Mouse (Mus musculus): ENCODE data around the gene Tsc22d3.

- no peak for TF ChIP-seq GATA1 (IDR thresholded peaks at IDR 0.05; ENCODE audit: low read length)
- TF ChIP-seq TAL1 (IDR thresholded peaks at IDR 0.05; ENCODE audit: low read length): no peak
Observed at GRCm38 (mm10) chrX:140558176-140558844, 42.1 kb downstream of the Tsc22d3 start.
